Mouse (Mus musculus): Measurements from ENCODE around the gene Ppef2. TPM values are rescaled to one million over a fixed set of nuclear protein-coding genes. Genes with fewer than 3 reads are reported as not detected.
A peak's percentile ranks its signal among the peaks of the same experiment; 100 is the strongest.

The Ppef2 gene
- polyA plus RNA-seq, 1 experiment, result 0.37 TPM

GRCm38 (mm10) chr5:92277437-92278394, 21.6 kb upstream of the Ppef2 start, which contains the start of gene Naaa:
TSS of gene Naaa (minus strand) at chr5:92278170.
- TF ChIP-seq FLI1 (IDR thresholded peaks at IDR 0.05; ENCODE audit: low read length), result no peak
- no peak for TF ChIP-seq GATA1 (IDR thresholded peaks at IDR 0.05; ENCODE audit: borderline replicate concordance, low read length)
- H3K27me3 ChIP-seq (replicated peaks), result peaks cover 22% of the 10 kb centered on the region

DNA sequence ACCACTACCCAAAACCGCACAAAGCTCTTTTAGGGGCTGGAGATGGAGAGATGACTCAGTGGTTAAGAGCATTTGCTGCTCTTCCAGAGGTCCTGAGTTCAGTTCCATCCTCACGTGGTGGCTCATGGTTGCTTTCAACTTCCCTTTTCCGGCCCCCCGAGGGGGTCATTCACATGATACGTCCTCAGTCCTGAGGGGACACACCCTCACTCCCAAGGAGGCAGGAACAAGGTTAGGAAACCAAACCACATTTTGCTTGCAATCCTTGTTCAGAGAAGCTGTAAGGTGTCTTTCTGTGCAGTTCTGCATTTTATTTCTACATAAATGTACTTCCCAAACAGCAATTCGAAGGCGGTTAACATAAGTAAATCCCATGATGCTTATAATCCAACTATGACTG, 14.4 kb upstream of the Ppef2 start:
- Histone ChIP-seq H3K4me3 (replicated peaks) (no peak overlapping the region), H3K27me3 (replicated peaks) (peaks cover 19% of the 10 kb centered on the region), H3K4me1 (peaks cover 5% of the 10 kb centered on the region), H3K9me3 (no peaks in the 10 kb centered on the region), H3K36me3 (replicated peaks; ENCODE audit: low read length) (peaks cover 64% of the 10 kb centered on the region)
- TF ChIP-seq FLI1 (IDR thresholded peaks at IDR 0.05; ENCODE audit: low read length) (no peak), GATA1 (IDR thresholded peaks at IDR 0.05; ENCODE audit: borderline replicate concordance, low read length) (no peak)

More at GRCm38 (mm10) chr5:92277437-92278394, 21.6 kb upstream of the Ppef2 start, which contains the start of gene Naaa:
- Histone ChIP-seq H3K9me3 (no peaks in the 10 kb centered on the region), H3K4me1 (peaks cover 35% of the 10 kb centered on the region), H3K36me3 (replicated peaks; ENCODE audit: low read length) (peaks cover 32% of the 10 kb centered on the region), H3K4me3 (replicated peaks) (peak within 1 kb of the TSS; percentile 98)

DNA sequence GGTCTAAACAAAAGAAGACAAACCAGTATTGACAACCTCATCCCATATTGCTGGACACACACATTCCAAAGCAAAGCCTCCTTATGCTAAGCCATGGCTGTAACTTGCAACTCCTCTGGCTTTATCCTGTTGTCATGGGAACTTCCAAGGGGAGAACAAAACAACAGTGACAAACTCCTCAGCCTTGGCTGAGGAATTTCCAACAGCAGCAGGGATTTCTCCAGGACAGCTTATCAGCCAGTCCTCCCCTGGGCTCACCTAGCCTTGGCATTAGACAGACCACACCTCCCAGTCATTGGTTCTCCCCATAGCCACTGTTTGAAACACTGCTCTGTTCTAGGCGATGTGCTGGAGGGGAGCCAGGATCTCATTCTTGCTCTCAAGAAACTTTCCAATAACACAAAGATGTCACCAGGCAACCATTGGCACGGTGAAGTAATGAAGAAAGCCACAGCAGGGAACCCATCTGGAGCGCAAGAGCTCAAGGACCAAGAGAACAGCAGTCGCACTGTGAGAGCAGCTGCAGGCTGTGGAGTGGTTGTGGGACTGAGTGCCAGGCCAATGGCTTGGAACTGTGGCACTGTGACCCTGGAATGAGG, 7.8 kb upstream of the Ppef2 start:
- Histone ChIP-seq H3K4me3 (replicated peaks) (no peak overlapping the region), H3K9me3 (0 out of 2 replicates have a peak, but pooled peaks cover 3% of the 10 kb centered on the region), H3K36me3 (replicated peaks; ENCODE audit: low read length) (peaks cover 74% of the 10 kb centered on the region), H3K4me1 (peaks cover 21% of the 10 kb centered on the region), H3K27me3 (replicated peaks) (peaks cover 27% of the 10 kb centered on the region)
- TF ChIP-seq FLI1 (IDR thresholded peaks at IDR 0.05; ENCODE audit: low read length) (no peak), GATA1 (IDR thresholded peaks at IDR 0.05; ENCODE audit: borderline replicate concordance, low read length) (no peak)

DNA sequence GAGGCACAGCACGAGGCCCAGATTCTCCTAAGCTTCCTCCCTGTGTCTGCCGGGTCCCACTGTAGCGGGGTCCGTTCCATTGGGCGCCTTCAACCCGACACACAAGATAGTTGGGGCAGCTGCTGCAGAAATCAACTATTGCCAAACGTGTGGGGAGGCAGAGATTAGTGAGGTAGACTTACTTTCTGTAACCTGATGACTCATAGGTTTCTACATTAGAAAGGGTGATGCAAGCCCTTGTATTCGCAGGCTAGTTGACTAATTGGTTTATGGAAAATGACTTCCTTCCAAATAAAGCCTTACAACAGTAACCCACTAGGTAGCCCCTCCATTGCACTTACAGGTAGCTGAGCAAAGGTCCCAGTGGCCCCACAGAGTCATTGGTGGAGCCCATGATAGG, 6.6 kb upstream of the Ppef2 start:
- H3K27me3 ChIP-seq (replicated peaks), result peaks cover 32% of the 10 kb centered on the region

DNA sequence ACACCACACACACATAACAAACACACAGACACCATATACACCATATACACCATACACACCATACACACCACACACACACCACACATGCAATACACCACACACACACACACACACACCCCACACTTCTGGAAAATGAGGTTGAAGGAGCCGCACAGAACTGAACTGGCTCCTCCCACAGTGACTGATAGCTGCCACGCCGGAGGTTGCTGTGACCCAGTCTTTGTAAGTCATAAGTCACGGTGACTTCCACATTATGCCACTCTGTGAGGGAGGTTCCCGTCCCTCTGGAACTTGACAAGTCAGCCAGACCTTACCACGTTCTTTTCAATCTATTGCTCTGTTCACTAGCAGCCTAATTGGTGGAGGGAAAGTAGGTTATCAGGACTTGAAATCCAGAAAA, 1.6 kb downstream of the Ppef2 start:
- peaks cover 62% of the 10 kb centered on the region for H3K4me1 ChIP-seq
- peaks cover 27% of the 10 kb centered on the region for H3K9me3 ChIP-seq
- H3K36me3 ChIP-seq (replicated peaks; ENCODE audit: low read length), result peaks cover 27% of the 10 kb centered on the region
- H3K4me3 ChIP-seq (replicated peaks), result peak overlapping the region; percentile 78
- TF ChIP-seq GATA1 (IDR thresholded peaks at IDR 0.05; ENCODE audit: borderline replicate concordance, low read length) (no peak), FLI1 (IDR thresholded peaks at IDR 0.05; ENCODE audit: low read length) (no peak)
- peaks cover 43% of the 10 kb centered on the region for H3K27me3 ChIP-seq (replicated peaks)

More for the DNA sequence above, 6.6 kb upstream of the Ppef2 start:
- Histone ChIP-seq H3K4me1 (peaks cover 27% of the 10 kb centered on the region), H3K36me3 (replicated peaks; ENCODE audit: low read length) (peaks cover 70% of the 10 kb centered on the region), H3K9me3 (0 out of 2 replicates have a peak, but pooled peaks cover 3% of the 10 kb centered on the region), H3K4me3 (replicated peaks) (no peak overlapping the region)
- TF ChIP-seq GATA1 (IDR thresholded peaks at IDR 0.05; ENCODE audit: borderline replicate concordance, low read length) (no peak), FLI1 (IDR thresholded peaks at IDR 0.05; ENCODE audit: low read length) (no peak)

- H3K27me3 ChIP-seq (replicated peaks), result peaks cover 46% of the 10 kb centered on the region
- no peak for TF ChIP-seq FLI1 (IDR thresholded peaks at IDR 0.05; ENCODE audit: low read length)
- H3K36me3 ChIP-seq (replicated peaks; ENCODE audit: low read length), result peaks cover 32% of the 10 kb centered on the region
- H3K9me3 ChIP-seq, result peaks cover 43% of the 10 kb centered on the region
- peak overlapping the region; percentile 80 for H3K4me3 ChIP-seq (replicated peaks)
- H3K4me1 ChIP-seq, result peaks cover 65% of the 10 kb centered on the region
These were observed 3.2 kb downstream of the Ppef2 start for GRCm38 (mm10) chr5:92252797-92253343.

- no peak overlapping the region for H3K4me3 ChIP-seq (replicated peaks)
- peaks cover 43% of the 10 kb centered on the region for H3K9me3 ChIP-seq
- peaks cover 52% of the 10 kb centered on the region for H3K27me3 ChIP-seq (replicated peaks)
- peaks cover 66% of the 10 kb centered on the region for H3K4me1 ChIP-seq
- peaks cover 33% of the 10 kb centered on the region for H3K36me3 ChIP-seq (replicated peaks; ENCODE audit: low read length)
- TF ChIP-seq GATA1 (IDR thresholded peaks at IDR 0.05; ENCODE audit: borderline replicate concordance, low read length), result no peak
- no peak for TF ChIP-seq FLI1 (IDR thresholded peaks at IDR 0.05; ENCODE audit: low read length)
These were observed 4.0 kb downstream of the Ppef2 start for GRCm38 (mm10) chr5:92252031-92252430.

DNA sequence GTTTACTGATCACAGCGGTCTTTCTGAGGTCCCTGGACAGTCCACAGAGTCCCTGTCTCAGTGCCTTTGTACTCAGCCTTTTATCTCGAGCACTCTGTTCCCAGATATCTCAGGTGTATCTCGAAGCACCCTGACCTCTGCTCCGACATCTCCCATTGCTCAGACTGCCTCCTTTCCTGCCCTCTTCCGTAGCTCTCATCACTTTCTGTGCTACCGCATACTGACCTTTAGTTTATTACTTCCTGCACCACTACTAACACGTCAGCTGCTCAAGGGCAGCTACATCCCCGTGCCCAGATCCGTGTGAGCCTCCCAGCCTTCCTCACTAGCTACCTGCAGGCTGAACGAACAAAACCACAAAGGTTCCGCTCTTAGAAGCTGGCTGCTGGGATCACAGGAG, 7.5 kb downstream of the Ppef2 start:
- TF ChIP-seq GATA1 (IDR thresholded peaks at IDR 0.05; ENCODE audit: borderline replicate concordance, low read length) (no peak), FLI1 (IDR thresholded peaks at IDR 0.05; ENCODE audit: low read length) (no peak)
- Histone ChIP-seq H3K9me3 (peaks cover 49% of the 10 kb centered on the region), H3K27me3 (replicated peaks) (peaks cover 42% of the 10 kb centered on the region)

DNA sequence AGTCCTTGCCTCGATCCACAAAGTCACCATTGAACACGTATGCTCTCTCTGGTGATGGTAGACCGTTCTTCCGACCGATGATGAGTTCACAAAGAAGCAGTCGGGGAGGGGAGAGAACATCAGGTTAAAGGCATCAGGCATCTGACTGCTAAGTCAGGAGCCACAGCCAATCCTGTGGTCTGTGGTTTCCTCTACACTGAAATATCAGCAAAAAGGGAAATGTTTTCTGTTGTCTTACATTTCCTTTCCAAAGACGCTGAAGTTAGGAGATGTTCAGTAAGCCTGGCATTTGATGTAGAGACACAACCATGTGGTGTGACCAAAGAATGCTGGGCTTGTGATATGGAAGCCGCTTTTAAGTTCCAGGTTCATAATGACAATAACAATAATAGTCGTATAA, 10.6 kb downstream of the Ppef2 start:
- Histone ChIP-seq H3K9me3 (peaks cover 47% of the 10 kb centered on the region), H3K4me1 (peaks cover 65% of the 10 kb centered on the region), H3K36me3 (replicated peaks; ENCODE audit: low read length) (peaks cover 56% of the 10 kb centered on the region), H3K27me3 (replicated peaks) (peaks cover 51% of the 10 kb centered on the region), H3K4me3 (replicated peaks) (peak overlapping the region; percentile 84)
- TF ChIP-seq FLI1 (IDR thresholded peaks at IDR 0.05; ENCODE audit: low read length), result peak; percentile 73; the same call in 1 of the 2 replicates
- TF ChIP-seq GATA1 (IDR thresholded peaks at IDR 0.05; ENCODE audit: borderline replicate concordance, low read length), result no peak; the same call in 2 of the 3 replicates

More for the DNA sequence above, 7.5 kb downstream of the Ppef2 start:
- Histone ChIP-seq H3K36me3 (replicated peaks; ENCODE audit: low read length) (peaks cover 39% of the 10 kb centered on the region), H3K4me1 (peaks cover 67% of the 10 kb centered on the region), H3K4me3 (replicated peaks) (peak overlapping the region; percentile 46)
